16 mouse cellular contexts compared by ENCODE assay signal in the genomic region with DNA sequence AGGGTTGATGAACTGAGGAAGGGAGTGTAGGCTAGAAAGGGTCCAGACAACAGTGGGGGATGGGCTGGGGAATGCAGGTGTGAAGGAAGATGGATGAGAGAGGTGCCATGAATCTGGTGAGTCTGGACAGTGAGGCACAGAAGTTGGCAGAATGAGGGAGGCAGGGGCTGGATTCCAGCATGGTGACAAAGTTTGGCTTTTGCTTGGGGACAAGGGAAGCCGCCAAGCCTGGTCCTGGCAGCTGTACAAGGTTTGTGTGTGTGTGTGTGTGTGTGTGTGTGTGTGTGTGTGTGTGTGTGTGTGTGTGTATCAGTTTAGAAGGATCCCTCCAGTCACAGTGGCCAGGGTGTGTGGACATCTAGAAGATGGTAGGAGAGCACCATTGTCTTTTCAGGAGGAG.
A peak's percentile ranks its signal among the peaks of the same experiment; 100 is the strongest.
DNase-seq lines count a peak whose midpoint lies in the region; ATAC-seq lines count a peak whose summit lies in the region.
"Had no signal": no experiment of that assay in that cellular context is flagged by ENCODE, and none has a peak within 500 bp of the region (broad histone marks: within the 10 kb centered on the region; RNA-seq: fewer than 3 reads in every experiment).

No protein-coding gene starts in this region.

- no peaks in the 10 kb centered on the region for H3K9me3 ChIP-seq in hindbrain, embryonic 10.5 days
- no peaks in the 10 kb centered on the region for H3K9me3 ChIP-seq in hindbrain, embryonic 13.5 days
- no peaks in the 10 kb centered on the region for H3K9me3 ChIP-seq in lung, embryonic 15.5 days
- H3K9me3 ChIP-seq: intestine, embryonic 15.5 days; midbrain, embryonic 15.5 days; neural tube, embryonic 15.5 days had no signal

- 100% methylated on average over 1 of the region's 1 CpGs for WGBS in hindbrain, embryonic 10.5 days
- WGBS in hindbrain, embryonic 13.5 days, result 67% methylated on average over 1 of the region's 1 CpGs
- 44% methylated on average over 1 of the region's 1 CpGs for WGBS in lung, embryonic 15.5 days

- H3K27ac ChIP-seq in hindbrain, embryonic 10.5 days, result peak overlapping the region; percentile 6
- H3K27ac ChIP-seq in hindbrain, embryonic 13.5 days, result no peak overlapping the region
- H3K27ac ChIP-seq in lung, embryonic 15.5 days, result peak overlapping the region; percentile 24; the same call in 1 of the 2 replicates
- H3K27ac ChIP-seq: intestine, embryonic 15.5 days; midbrain, embryonic 15.5 days; neural tube, embryonic 15.5 days; stomach, postnatal 0 days had no signal

- peaks cover 38% of the 10 kb centered on the region for H3K4me1 ChIP-seq in hindbrain, embryonic 10.5 days (replicated peaks)
- H3K4me1 ChIP-seq in hindbrain, embryonic 13.5 days (replicated peaks), result peaks cover 47% of the 10 kb centered on the region
- no peaks in the 10 kb centered on the region for H3K4me1 ChIP-seq in lung, embryonic 15.5 days

- intact Hi-C loops in heart, postnatal 36 days (cut with DNase I), result no loop called here

- no peak overlapping the region for H3K4me2 ChIP-seq in hindbrain, embryonic 13.5 days
- H3K4me2 ChIP-seq in lung, embryonic 15.5 days, result no peak overlapping the region
- H3K4me2 ChIP-seq: intestine, embryonic 15.5 days; midbrain, embryonic 15.5 days; neural tube, embryonic 15.5 days had no signal

- H3K36me3 ChIP-seq in hindbrain, embryonic 10.5 days, result no peaks in the 10 kb centered on the region
- H3K36me3 ChIP-seq in hindbrain, embryonic 13.5 days, result no peaks in the 10 kb centered on the region
- H3K36me3 ChIP-seq in lung, embryonic 15.5 days, result no peaks in the 10 kb centered on the region
- H3K36me3 ChIP-seq: G1E; intestine, embryonic 15.5 days; midbrain, embryonic 15.5 days; neural tube, embryonic 15.5 days had no signal

- ATAC-seq in hindbrain, embryonic 13.5 days (ENCODE audit: low FRiP score), result no peak
- no peak for ATAC-seq in lung, embryonic 15.5 days (ENCODE audit: borderline replicate concordance, extremely low read depth, low FRiP score, low TSS enrichment)
- ATAC-seq in monocyte, adult 5-6 weeks (replicated peaks; ENCODE audit: insufficient number of reproducible peaks, low FRiP score, low TSS enrichment, poor library complexity, severe bottlenecking), result no peak
- ATAC-seq: intestine, embryonic 15.5 days; liver, postnatal 0 days; midbrain, embryonic 15.5 days had no signal

- no peak overlapping the region for H3K4me3 ChIP-seq in hindbrain, embryonic 10.5 days
- no peak overlapping the region for H3K4me3 ChIP-seq in hindbrain, embryonic 13.5 days
- no peak overlapping the region for H3K4me3 ChIP-seq in lung, embryonic 15.5 days
- H3K4me3 ChIP-seq: intestine, embryonic 15.5 days; midbrain, embryonic 15.5 days; neural tube, embryonic 15.5 days had no signal

- H3K27me3 ChIP-seq in hindbrain, embryonic 10.5 days (ENCODE audit: insufficient read depth, poor library complexity, severe bottlenecking), result no peaks in the 10 kb centered on the region
- H3K27me3 ChIP-seq in hindbrain, embryonic 13.5 days, result no peaks in the 10 kb centered on the region
- no peaks in the 10 kb centered on the region; the same call in 1 of the 2 replicates for H3K27me3 ChIP-seq in lung, embryonic 15.5 days
- H3K27me3 ChIP-seq: intestine, embryonic 15.5 days; midbrain, embryonic 15.5 days; neural tube, embryonic 15.5 days had no signal

- H3K9ac ChIP-seq in hindbrain, embryonic 13.5 days, result no peak overlapping the region
- H3K9ac ChIP-seq in lung, embryonic 15.5 days, result no peak overlapping the region
- H3K9ac ChIP-seq: intestine, embryonic 15.5 days; liver, postnatal 0 days; midbrain, embryonic 15.5 days; neural tube, embryonic 15.5 days had no signal

- peak; percentile 72 to 83 for DNase-seq in cerebellum, postnatal 14 days
- no peak for DNase-seq in cerebellum, adult 8-10 months
- DNase-seq in hindbrain, embryonic 10.5 days (ENCODE audit: low spot score), result no peak
- DNase-seq in lung, adult 18-20 months, result no peak
- DNase-seq in heart, postnatal 36 days, result peak; percentile 30 to 32
- DNase-seq: B cell, adult 2 months; gastrocnemius, postnatal 14 days; liver, postnatal 0 days had no signal

Comparison
In these comparisons a context has a peak if more than half of its experiments do, and no peak if none do; other contexts are left out.
1. DNase-seq: peak in cerebellum, postnatal 14 days (2 of 2) and heart, postnatal 36 days (2 of 2); none in cerebellum, adult 8-10 months (single experiment), hindbrain, embryonic 10.5 days (single experiment) and lung, adult 18-20 months (0 of 2).